Mouse (Mus musculus): ENCODE results near the gene Icmt.

- no peak for TF ChIP-seq POLR2A (IDR thresholded peaks at IDR 0.05; ENCODE audit: insufficient read length, low read depth)
- no peak for TF ChIP-seq USF1 (IDR thresholded peaks at IDR 0.05; ENCODE audit: low read depth)
- TF ChIP-seq POLR2AphosphoS2 (IDR thresholded peaks at IDR 0.05; ENCODE audit: insufficient read length, low read depth), result no peak
- TF ChIP-seq MAX (IDR thresholded peaks at IDR 0.05; ENCODE audit: low read depth), result no peak
Observed at GRCm38 (mm10) chr4:152264867-152265568, 32.0 kb upstream of the Icmt start.

All from myocyte (in vitro differentiated cells).